Mouse (Mus musculus) left cerebral cortex, postnatal 36 days (tissue): ENCODE measurements around the gene Pla2g2c. TPM values are rescaled to one million over a fixed set of nuclear protein-coding genes. Genes with fewer than 3 reads are reported as not detected.
A peak's percentile ranks its signal among the peaks of the same experiment; 100 is the strongest.

Experiments
- DNase-seq, 2 experiments: peaks; one replicate each; pipeline ENCODE4 v3.0.0; 2021 to 2022; ENCODE audit warnings: low spot score in 2 of 2, mixed read lengths in 1 of 2
- intact Hi-C: fragments of 180-260 bp; cut with DNase I; formaldehyde crosslinking; loops from one replicate; pipeline ENCODE4 v1.15.1; 2025
- total RNA-seq, 2 experiments: library from RNA; stranded (reverse); gene quantifications; 2 replicates each; pipeline ENCODE4 v1.2.3; 2021

Gene Pla2g2c
- total RNA-seq, 2 experiments from 2014 or later: 0.22 to 0.39 TPM

DNA sequence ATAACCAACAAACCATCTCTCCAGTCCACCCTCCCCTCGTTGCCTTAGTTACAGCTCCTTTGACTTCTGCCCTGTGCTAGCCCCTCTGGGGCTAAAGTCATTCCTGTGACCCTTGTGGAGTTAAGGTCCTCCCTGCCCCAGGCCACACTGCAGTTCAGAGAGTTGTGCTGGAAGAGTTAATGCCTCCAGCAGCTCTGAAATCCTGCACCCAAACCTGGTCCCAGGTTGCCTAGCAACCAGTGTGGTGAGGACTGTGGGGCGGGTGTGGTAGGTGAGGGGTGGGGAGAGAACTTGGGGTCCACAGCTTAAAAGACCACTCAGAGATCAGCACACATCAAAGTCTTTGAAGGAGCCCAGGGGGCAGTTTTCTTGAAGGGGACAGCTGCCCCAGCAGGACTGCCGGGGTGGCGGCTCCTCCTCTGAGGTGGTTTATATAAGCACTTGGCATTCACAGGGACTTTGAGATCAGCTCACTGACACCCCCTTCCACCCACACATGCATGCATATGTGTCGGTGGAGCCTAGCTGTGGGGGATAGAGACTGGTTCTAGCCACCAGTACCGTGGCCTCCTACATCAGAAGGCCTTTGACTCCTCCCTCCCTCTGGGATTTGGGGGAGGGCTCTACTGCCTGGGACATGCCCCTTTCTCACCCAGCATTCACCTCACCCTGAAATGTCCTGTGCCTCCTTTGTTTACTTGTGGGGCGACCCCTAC, 14.7 kb downstream of the Pla2g2c start:
- peak; percentile 54 for DNase-seq
- intact Hi-C loops: no loop called here

DNA sequence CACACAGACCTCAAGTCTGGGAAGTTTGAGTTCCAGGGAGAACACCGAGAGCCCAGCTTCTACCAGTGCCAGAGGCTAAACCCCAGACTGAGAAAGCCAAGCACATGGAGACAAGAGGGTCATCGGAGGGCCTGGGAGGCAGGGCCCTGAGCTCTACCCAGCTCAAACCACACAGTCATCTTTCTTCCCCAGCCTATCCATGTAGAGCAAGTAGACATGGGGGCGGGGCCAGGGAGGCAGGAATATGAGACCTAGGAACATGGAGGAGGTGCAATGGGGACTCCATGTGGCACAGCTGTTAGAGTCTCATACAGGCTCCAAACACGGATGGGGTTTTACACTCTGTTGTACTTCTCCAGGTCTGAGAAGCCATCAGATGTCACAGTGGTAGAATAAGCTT, 21.3 kb downstream of the Pla2g2c start:
- intact Hi-C loops: no loop called here

DNA sequence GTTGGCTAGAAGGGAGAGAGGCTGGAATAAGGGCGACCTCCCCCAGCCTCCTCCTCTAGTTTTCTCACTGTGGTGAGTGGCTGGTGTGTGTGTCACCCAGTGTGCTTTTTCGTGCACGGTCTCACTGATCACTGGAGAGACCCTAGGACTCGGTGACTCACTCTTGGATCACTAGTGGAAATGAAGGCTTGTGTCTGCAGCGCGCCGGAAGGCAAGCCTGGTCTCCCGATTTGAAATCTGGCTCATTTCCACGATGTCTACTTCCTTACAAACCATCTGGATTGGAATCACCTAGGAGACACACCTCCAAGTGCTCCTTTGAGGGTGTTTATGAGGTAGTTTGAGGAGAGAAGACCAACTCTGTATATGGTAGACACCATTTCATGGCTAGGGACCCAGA, 22.3 kb downstream of the Pla2g2c start:
- DNase-seq: no peak
- intact Hi-C loops: no loop called here

More for the DNA sequence above, 21.3 kb downstream of the Pla2g2c start:
- no peak for DNase-seq

DNA sequence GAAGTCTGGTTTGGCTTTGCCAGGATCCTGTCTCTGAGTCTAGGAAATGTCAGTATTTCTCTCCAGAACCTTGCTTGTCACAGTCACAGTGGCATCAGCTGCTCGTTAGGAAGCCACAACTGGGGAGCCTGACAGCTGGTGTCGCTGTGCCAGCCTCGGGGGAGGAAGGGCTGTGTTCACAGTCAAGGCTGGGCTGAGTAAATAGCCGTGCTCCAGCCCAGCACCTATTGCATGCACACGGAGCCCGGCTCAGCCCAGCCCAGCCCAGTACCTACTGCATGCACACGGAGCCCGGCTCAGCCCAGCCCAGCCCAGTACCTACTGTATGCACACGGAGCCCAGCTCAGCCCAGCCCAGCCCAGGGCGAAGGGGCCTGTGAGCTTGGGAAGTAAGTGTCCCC, 23.3 kb downstream of the Pla2g2c start:
- DNase-seq: peak in 1 of 2 experiments; percentile 43
- intact Hi-C loops: loop anchor here (1.0 kb wide), 1 partner anchor 103 kb away; no protein-coding TSS in a partner anchor

DNA sequence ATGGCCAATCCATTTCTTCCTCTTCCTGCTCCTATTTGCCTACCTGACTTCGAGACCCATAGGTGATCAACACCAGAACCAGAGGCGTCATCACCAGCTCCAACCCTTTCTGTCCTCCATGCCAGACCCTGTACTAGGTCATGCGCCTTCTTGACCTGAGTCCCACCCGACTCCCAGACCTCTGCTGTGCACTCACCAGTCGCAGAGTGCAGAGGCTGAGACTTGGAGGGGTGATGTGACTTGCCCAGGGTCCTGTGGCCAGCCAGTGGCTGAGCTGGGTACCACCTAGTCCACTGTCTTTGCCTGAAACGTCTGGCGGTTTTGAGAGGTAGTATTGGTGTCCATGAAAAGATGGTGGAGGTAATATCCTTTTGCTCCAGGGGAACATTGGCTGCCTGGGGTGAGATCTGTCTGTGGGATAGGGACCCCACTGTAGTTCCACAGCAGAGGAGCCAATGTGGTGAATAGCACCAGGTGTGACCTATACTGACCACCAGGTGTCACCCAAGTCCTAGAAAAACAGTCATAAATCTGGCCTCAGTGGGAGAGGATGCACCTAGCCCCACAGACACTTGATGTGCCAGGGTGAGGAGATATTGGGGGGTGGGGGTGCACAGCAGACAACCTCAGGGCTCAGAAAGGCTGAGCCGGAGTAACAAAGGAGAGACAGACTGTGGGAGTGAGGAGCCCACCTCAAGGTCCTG, 23.9 kb downstream of the Pla2g2c start:
- intact Hi-C loops: loop anchor here (1.0 kb wide), 1 partner anchor 103 kb away; no protein-coding TSS in a partner anchor
- peak; percentile 57 to 60 for DNase-seq

DNA sequence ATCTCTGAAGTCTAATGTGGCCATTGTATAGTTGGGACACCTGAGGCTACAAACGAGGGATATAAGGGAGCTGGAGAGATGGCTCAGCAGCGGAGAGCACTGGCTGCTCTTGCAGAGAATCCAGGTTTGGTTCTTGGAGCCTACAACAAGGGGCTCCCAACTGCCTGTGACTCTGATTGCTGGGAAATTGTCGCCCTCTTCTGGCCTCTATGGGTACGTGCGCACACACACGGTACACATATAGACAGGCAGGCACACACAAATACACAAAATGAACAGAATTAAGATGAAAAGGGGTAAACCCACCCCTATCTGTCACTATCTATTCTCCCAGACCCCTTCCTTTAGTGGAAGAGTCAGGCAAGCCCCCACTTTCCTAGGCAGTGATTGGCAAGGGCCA, 28.0 kb downstream of the Pla2g2c start:
- DNase-seq: no peak
- intact Hi-C loops: no loop called here

DNA sequence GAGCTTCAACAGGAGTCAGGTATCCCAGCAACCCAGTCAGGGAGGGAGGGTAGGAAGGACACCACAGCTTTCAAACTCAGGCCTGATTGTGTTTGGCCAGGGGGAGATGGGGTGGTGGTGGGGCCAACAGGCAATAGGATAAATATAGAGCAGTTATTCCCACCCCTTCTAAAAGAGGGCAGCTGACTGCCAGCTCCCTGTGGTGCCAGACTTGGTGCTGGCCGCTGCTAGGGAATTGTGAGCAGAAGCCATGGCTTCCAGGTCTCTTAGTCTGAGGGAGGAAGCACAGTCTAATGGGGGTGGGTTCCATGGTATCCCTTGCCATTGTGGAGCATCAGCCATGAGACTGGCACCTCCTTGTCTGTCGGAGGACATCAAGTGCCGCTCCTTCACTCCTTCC, 29.0 kb downstream of the Pla2g2c start:
- intact Hi-C loops: no loop called here
- no peak for DNase-seq

DNA sequence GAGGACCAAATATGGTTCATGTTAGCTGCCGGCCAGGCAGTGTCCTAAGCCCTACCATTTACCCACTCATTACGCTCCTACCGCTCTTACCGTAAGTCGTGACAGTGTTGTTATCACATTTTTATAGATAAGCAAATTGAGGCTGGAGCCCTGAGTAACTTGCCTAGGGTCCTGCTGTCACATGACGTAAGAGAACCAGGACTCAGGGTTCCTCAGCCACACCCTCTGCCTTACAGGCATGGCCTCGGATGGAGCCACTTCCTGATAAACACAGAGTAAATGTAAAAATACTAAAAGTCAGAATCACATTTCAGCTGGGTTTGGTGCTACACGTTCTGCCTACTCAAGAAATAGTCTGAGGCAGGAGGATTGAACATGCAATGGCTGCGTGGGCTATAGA, 29.8 kb downstream of the Pla2g2c start:
- intact Hi-C loops: no loop called here
- no peak for DNase-seq

DNA sequence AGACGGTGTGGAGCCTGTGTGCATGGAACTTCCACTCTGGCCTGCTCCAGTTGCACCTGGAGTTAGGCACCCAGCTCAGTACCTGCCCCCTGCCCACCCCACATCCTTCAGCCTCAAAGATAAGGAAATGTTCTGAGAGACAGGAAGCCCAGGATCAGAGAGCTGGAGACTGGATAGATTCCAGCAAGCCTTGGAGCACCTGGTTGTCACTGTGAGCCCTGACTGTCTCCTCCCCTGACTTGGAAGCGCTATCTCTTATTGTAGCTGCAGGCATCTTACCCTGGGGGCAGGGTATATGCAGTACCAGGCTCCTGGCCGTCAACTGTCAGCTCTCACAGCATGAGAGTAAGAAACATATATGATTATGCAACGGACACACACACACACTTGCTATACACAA, 30.8 kb downstream of the Pla2g2c start:
- DNase-seq: no peak
- intact Hi-C loops: no loop called here

DNA sequence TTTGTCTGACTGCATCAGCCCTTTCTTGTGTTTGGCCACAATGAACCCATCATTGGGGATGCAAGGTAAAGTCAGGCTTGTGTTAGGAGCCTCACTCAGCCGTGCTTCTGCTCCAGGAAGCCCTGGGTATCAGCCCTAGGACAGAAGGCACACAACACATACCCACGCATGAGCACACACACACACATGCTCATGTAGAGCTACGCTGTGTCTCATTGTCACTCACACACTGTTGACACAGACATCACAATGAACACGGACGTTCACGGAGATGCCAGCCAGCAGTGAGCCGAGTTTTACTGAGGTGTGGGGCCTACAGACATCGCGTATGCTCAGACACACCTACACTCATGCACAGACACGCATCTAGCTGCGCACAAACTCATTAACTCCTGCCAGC, 31.4 kb downstream of the Pla2g2c start:
- intact Hi-C loops: no loop called here

DNA sequence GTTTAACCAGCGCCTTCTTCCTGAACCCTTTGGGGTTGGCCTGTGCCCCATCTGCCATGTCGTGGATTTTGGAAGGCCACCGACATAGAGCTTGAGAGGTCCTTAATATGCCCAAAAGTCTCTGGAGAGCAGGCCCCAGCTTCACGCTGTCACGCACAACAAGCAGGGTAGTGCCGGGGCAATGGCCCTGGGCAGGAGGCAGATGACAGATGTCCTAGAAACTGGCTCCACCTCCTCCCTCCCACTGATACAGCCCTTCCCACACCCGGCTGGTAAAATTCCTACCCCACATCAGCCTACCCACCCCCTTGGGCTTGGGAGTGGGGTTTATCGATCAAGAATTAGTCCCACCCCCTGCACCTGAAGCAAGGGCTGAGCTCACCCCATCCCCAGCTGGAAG, 32.8 kb downstream of the Pla2g2c start, which contains the start of gene Pla2g2f:
Gene Pla2g2f, minus strand, starts transcription at position 211 of the 400 bp plus-strand sequence.
- DNase-seq: no peak
- intact Hi-C loops: no loop called here

More for the DNA sequence above, 31.4 kb downstream of the Pla2g2c start:
- DNase-seq: no peak

DNA sequence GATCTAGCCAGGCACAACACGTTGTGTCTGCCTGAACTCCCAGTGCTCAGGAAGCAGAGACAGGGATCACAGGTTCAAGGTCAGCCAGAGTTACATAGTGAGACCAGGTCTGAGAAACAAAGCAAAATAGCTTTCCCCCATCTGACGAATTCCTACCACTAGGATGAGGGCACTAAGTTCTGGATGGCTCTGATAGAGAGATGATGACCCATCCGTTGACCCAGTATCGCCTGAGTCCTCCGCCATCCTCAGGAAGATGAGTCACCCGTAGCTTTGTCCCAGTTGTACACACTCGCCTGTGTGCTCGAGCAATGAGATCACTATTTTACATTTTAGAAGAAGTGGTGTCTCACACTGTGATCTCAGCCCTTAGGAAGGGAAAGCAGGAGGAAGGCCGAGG, 37.7 kb downstream of the Pla2g2c start:
- intact Hi-C loops: no loop called here
- no peak for DNase-seq

DNA sequence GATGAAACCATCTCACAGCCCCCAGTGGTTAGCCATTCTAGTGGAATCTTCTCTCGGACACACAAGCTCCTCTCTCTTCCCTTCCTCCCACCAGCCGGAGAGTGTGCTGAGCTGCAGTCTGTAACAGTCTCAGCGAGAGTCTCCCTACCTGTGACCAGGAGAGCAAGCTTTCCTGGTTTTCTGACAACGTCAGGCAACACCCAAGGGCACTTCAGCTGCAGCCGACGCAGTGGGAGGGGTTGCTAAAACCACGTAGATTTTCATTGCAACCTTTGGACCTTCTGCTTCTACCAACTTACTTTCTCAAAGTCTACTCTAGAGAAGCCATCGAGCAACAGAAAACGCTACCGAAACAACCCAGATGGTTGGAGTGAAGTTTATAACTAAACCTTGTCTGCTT, 47.4 kb downstream of the Pla2g2c start:
- DNase-seq: no peak
- intact Hi-C loops: no loop called here

DNA sequence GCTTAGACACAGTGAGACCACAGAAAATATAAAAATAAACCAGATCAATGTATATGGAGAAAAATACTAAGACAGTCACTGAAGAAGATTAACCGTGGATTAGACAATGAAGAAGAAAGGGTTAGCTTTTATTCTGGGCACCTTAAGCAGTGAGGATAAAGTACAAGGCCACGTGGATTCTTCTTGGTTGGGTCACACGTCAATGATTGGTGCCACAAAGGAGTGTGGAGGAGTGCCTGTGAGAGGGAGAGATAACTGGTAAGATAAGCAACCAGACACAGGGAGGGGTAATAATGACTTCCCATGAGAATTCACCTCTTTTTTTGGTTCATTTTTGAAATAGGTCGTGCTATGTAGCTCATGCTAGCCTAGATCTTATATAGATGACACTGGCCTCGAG, 47.8 kb downstream of the Pla2g2c start:
- intact Hi-C loops: no loop called here
- no peak for DNase-seq

DNA sequence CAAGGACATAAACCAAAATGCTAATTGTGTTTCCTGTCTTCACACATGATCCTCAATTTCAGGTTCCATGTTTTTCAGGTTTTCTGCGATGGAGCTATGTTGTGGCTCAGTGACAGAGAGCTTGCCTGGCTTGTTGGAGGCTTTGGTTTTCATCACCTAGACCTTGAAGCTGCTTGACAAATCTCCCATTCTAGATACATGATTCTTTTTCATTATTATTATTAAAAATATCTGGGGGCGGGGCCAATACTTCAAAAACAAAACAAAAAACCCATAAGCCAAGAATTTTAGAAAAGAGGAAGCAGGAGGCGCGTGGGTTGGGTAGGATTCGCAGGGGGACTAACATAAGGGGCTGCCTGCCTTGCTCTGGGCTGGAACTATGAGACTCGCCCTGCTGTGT, 50.8 kb downstream of the Pla2g2c start, which contains the start of gene Pla2g2d:
Gene Pla2g2d, plus strand, starts transcription at position 301 of the 400 bp plus-strand sequence.
- DNase-seq: no peak
- intact Hi-C loops: no loop called here

DNA sequence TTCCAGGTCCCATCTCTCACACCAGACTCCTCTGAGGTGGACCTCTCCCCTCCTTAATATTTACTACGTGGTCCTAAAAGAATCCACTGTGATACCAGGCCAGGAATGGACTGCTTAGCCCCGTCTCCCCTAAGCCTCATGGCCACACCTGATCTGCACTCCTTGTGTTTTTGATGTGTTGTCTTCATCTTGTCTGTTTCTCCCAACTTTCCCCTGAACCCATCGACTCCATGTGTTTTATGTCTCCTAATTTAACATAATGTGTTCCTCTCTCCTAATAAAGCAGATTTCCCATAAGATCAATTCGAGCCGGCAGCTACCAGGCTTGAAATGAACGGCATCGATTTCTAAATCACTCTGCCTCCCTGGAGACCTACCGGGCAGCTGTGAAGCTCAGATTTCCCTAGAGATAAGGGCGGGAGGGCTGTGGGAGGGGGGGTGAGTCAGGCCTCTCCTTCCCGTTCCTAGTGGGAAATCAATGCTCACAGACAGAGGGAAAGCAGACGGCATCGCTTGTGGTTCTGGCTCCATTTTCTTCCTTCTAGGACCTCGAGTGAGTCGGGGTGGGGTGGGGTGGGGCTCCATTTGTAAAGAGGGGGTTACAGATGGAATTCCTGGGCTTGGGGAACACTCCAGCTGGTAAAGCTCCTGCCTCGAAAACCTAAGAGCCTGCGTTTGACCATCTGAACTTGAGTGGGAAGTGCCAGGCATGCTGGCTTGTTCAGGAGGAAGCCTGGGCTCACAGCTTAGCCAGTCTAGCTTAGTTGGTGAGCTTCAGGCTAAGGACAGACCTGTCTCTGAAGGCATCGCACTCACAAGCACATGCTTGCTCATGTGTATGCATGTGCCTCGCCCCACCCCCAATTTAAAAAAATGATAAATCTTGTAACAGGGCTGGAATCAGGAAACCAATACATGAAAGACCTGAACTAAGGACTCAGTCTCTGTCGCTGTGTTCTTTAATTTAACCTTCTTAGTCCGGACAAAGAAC, 53.1 kb downstream of the Pla2g2c start:
- no peak for DNase-seq
- intact Hi-C loops: no loop called here

DNA sequence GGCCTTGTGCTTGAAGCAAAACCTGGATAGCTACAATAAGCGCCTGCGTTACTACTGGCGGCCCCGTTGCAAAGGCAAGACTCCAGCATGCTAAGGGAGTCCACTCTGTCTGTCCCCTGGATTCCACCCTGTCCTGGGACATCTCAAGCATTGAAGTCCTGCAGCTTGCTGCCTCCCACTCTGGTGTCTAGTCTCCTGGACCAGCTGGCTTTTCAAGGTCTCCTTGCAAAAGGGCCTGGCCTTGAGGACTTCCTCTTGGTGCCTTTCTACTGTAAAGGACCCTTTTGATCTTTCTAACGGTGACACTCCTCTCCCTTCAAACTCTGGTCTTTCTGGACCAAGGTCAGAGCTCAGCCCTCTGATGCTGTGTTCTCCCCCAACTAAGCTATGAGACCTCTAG, 55.7 kb downstream of the Pla2g2c start:
- DNase-seq: no peak
- intact Hi-C loops: no loop called here

DNA sequence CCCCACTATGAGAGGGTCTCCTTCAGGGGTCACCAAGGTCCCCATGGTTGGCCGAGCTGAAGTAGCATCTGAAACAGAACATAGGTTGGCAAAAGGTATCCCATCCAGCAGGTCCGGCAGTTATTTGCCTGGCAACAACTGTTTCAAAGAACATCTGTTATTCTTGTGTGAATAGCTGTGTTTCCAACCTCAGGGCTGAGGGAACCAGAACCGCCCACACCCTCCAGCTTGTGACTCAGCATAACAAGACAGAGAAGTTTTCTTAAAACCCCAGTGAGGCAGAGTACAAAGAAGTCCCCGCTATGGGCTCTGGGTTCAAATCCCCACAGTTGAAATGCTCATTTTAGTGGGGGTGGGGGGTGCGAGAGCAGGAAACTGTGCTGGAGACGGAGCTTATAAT, 57.5 kb downstream of the Pla2g2c start:
- intact Hi-C loops: no loop called here
- DNase-seq: peak in 1 of 2 experiments; percentile 58

DNA sequence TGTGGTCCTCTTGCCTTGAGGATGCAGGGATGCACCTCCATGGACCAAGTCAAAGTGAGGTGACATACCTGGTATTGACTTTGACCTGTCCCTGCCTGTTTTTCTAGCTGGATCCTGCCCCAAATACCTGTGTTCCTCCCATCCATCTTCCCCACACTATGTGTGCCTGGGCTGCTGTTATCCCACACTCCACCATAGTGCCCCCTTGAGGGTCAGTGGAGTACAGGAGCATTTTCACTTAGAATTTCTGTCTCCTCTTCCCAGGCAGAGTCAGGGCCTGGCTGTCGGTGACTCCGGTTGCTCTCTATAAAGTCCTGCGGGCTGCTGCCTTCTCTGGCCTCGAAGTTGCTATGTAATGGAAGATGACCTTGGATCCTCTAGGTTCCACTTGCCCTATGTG, 61.1 kb downstream of the Pla2g2c start:
- no peak for DNase-seq
- intact Hi-C loops: no loop called here

DNA sequence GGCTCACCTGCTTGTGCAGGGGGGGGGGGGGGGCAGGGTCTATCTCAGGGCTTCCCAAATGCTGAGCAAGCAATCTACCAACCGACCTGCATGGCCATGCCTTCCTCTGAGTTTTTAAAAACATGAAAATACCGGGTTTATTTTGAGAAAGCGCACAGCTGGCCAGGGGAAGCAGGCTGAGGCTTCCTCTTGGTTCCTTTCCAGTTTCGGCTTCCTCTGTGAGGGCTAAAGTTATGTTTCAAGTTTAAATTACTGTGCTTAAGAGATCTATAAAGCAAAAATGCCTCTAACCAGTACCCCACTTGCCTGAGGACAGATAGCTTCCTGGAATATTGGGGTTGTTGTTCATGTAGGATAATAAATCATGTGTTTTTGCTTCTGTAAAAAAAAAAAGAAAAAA, 61.5 kb downstream of the Pla2g2c start:
- intact Hi-C loops: no loop called here
- no peak for DNase-seq
